Mouse (Mus musculus): ENCODE data around the gene Pros1. TPM values are rescaled to one million over a fixed set of nuclear protein-coding genes. Genes with fewer than 3 reads are reported as not detected.

Gene Pros1
- polyA plus RNA-seq (2012; fragmentation: generic; extraction: Trizol): 10 to 100 TPM in 1 of 2 experiments, under 1 TPM in 1; 0.77 to 18.5 TPM

GRCm38 (mm10) chr16:62854191-62855068 is at the start of gene Pros1:
Gene Pros1 (plus strand): TSS chr16:62854307.

DNA sequence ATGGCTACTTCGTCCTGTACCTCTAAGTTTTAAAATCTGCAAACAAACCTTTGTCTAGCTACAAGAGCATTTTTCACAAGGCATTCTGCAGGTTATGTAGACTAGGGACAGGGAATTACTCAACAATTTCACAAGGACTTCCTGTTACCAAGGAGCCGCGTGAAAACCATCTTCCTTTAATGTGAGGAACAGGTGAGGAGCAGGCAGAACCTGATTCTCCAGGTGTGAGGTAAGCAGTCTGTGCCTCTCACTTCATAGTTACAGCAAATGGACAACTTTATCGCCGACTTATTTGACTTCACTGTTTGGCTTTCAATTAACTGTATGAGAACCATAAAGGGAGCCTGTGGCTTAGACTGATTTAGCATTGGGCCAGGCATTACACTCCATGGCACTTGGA is 39.6 kb upstream of the Pros1 start, which contains the start of gene Stx19:
Gene Stx19, plus strand, starts transcription at position 186 of the 400 bp plus-strand sequence.

DNA sequence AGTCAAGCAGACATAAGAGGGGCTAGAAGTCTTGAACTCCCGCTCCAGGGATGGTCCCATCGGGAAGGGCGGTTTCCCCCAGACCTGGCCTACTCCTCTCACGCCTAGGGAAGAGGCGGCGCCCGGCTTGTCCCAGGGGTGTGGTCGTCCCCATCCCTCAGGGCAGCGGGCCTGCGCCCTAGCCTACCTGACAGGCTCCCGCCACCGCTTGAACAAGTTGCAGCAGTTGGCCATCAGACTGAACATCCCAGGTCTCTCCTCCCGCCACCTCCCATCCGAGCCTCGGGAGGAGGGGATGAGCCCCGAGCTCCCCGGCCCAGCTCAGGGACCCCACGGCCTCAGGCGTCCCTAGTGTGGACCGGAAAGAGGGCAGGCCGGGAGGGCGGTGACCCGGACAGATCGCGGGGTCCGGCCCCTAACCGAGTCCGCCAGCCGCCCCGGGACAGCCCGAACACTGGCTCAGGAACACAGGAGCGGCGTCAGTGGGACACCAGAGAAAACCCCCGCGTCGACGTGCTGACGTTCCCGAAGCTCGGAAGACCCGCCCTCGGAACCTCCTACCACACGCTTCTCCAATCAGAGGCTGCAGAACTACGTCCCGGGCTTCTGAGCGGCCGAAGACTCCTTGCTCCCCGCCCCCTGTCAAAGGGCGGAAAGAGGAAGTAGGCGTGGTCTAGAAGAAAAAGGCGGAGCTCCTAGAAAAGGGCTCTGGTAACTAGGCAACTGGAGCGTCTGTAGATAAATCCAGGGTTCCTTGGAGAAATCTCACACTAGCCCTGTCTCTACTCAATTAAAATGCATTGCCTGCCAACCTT is 7.4 kb upstream of the Pros1 start, which contains the start of gene Arl13b:
Gene Arl13b, minus strand, starts transcription at position 543 of the 815 bp plus-strand sequence.

Other genes starting within 250 kb of the Pros1 start
- gene Nsun3, start 67.5 kb upstream of the Pros1 start, polyA plus RNA-seq (2012; fragmentation: generic; extraction: Trizol): 1 to 10 TPM in 1 of 2 experiments, under 1 TPM in 1; 0.59 to 3.2 TPM
- under 1 TPM; 0.01 to 0.06 TPM for gene Stx19, start 39.6 kb upstream of the Pros1 start, polyA plus RNA-seq (2012; fragmentation: generic; extraction: Trizol)
- 1 to 10 TPM in 1 of 2 experiments, under 1 TPM in 1; 0.33 to 3.7 TPM for gene Arl13b, start 7.3 kb upstream of the Pros1 start, polyA plus RNA-seq (2012; fragmentation: generic; extraction: Trizol)

All from C3H10T1/2 (cell line).